Mouse (Mus musculus): Measurements from ENCODE around the gene Tgfb1i1.

The Tgfb1i1 gene

DNA sequence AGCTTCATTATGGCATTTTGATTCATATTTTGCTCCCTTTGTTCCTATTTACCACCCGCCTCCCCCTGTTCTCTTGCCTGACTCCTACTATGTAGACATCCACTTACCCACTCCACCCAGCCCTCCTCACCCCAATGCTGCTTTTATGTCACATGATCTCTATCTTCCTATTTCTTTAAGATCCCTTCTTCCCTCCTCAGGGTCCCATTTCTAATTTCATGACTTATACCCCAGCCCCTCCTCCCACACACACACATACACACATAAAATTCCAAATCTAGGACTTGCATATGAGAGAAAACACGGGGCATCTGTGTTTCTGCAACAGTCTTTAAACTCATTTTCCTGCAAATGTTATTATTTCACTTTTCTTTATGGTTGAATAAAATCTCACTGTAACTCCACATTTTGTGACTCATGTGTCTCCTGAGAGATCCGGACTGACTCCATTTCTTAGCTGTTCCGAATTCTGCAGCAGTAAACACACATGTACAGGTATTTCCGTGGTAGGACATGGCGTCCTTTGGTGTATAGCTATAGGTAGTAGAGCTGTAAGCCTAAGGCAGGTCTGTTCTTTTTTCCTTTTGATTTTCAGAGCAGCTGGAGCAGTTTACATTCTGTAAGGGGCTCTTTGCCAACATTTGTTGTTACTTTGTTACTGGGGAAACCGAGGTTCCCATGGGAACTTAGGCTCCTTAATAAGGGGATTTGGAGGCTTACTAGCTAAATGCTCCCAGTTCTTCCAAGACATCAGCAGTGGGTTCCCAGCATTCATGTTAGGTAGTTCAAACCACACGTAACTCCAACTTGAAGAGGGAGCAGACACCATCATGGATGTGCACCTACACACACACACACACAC lies 52.1 kb downstream of the Tgfb1i1 start:
- no peaks in the 10 kb centered on the region for H3K9me3 ChIP-seq (ENCODE audit: low read length)
- peaks cover 24% of the 10 kb centered on the region for H3K4me1 ChIP-seq (replicated peaks; ENCODE audit: low read depth, low read length)
- H3K27me3 ChIP-seq (ENCODE audit: insufficient read depth, low read length): peaks cover 13% of the 10 kb centered on the region
- H3K4me3 ChIP-seq (replicated peaks; ENCODE audit: low read length): peak overlapping the region; percentile 90
- TF ChIP-seq NANOG (IDR thresholded peaks at IDR 0.05; ENCODE audit: borderline replicate concordance, low read length) (no peak), CTCF (conservative IDR thresholded peaks at IDR 0.05; ENCODE audit: low read length) (no peak), POU5F1 (IDR thresholded peaks at IDR 0.05; ENCODE audit: borderline replicate concordance, low read length) (no peak)
- peaks cover 12% of the 10 kb centered on the region for H3K36me3 ChIP-seq (ENCODE audit: insufficient read depth, low read length)

DNA sequence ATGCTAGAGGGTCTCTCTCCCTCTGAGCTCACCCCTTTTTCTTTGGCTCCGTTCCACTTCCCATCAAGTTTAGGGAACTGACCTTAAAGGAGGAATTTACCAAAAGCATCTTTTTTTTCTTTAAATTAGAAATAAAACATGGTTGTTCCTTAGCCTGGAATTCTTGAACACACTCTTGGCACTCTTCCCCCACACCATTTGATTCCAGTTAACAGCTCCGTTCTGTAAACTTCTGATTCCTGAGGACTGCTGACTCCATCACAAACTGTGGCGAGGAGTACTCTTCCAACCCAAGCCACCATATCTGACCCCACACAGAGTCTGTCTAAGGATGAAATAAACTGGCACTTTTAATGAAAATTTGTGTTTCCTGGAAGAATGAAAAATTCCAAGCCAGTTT lies 54.3 kb downstream of the Tgfb1i1 start:
- TF ChIP-seq NANOG (IDR thresholded peaks at IDR 0.05; ENCODE audit: borderline replicate concordance, low read length) (no peak), POU5F1 (IDR thresholded peaks at IDR 0.05; ENCODE audit: borderline replicate concordance, low read length) (no peak), CTCF (conservative IDR thresholded peaks at IDR 0.05; ENCODE audit: low read length) (no peak)
- Histone ChIP-seq H3K4me3 (replicated peaks; ENCODE audit: low read length) (no peak overlapping the region), H3K36me3 (ENCODE audit: insufficient read depth, low read length) (no peaks in the 10 kb centered on the region)

DNA sequence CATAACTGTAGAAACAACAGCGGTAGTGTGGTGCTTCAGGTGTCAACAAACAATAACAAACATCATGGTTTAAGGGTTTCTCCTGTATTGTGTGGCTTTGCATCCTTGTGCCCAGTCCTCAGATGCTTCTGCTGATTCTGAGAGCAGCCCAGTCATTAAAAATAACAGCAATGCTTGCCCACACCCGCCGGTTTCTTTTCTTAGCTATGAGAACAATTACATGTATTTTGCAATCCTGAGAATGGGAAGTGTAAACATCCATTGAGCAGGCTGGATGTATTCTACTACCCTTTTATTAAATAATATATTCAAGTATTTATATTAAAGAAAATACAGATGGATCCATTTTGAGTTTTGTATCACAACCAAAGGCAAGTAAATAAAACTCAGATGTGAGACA lies 55.5 kb downstream of the Tgfb1i1 start:
- peaks cover 13% of the 10 kb centered on the region for H3K27me3 ChIP-seq (ENCODE audit: insufficient read depth, low read length)
- H3K4me3 ChIP-seq (replicated peaks; ENCODE audit: low read length): no peak overlapping the region
- no peaks in the 10 kb centered on the region for H3K9me3 ChIP-seq (ENCODE audit: low read length)
- no peak for TF ChIP-seq CTCF (conservative IDR thresholded peaks at IDR 0.05; ENCODE audit: low read length)
- TF ChIP-seq POU5F1 (IDR thresholded peaks at IDR 0.05; ENCODE audit: borderline replicate concordance, low read length): no peak
- TF ChIP-seq NANOG (IDR thresholded peaks at IDR 0.05; ENCODE audit: borderline replicate concordance, low read length): no peak
- no peaks in the 10 kb centered on the region for H3K36me3 ChIP-seq (ENCODE audit: insufficient read depth, low read length)
- peaks cover 16% of the 10 kb centered on the region for H3K4me1 ChIP-seq (replicated peaks; ENCODE audit: low read depth, low read length)

More for the DNA sequence above, 54.3 kb downstream of the Tgfb1i1 start:
- H3K27me3 ChIP-seq (ENCODE audit: insufficient read depth, low read length): peaks cover 13% of the 10 kb centered on the region
- no peaks in the 10 kb centered on the region for H3K9me3 ChIP-seq (ENCODE audit: low read length)
- H3K4me1 ChIP-seq (replicated peaks; ENCODE audit: low read depth, low read length): peaks cover 27% of the 10 kb centered on the region

DNA sequence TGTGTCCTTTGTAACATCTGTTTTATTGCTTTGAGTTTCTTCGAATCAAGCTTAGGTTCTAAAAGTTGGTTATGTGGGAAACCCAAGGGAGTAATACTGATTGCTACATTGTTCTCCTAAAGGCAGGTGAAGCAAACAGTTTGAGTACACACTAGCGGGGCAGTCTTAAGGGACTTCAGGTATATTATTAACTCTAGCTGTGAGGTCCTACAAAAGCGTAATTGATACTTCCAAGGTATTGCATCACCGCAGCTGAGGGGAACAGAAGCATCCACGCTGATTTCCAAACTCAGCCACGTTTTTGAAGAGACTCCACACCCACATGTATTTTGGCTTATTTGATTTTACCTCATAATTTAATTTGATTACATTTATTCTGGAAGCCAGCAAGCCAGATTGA lies 57.6 kb downstream of the Tgfb1i1 start:
- Histone ChIP-seq H3K27me3 (ENCODE audit: insufficient read depth, low read length) (peaks cover 6% of the 10 kb centered on the region), H3K4me1 (replicated peaks; ENCODE audit: low read depth, low read length) (peaks cover 4% of the 10 kb centered on the region; the same call in 1 of the 2 replicates), H3K4me3 (replicated peaks; ENCODE audit: low read length) (no peak overlapping the region), H3K9me3 (ENCODE audit: low read length) (no peaks in the 10 kb centered on the region), H3K36me3 (ENCODE audit: insufficient read depth, low read length) (no peaks in the 10 kb centered on the region)
- TF ChIP-seq CTCF (conservative IDR thresholded peaks at IDR 0.05; ENCODE audit: low read length): no peak

DNA sequence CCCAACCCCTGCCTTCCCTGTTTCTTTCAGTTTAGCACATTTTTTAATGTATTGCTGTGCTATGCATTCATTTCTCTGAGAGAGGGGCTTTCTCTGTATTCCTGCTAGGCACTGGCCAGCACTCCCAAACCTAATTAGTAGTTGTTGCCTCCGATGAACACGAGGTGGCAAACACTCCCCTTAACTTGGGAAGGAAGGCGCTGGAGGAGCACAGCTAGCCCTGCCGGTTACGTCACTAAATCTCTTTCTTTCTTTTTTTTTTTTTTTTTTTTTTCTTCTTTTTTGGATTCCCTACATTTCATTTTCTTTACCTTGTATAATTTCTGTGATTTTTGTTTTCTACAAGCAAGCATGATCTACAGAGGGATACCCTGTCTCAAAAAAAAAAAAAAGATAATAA lies 58.3 kb downstream of the Tgfb1i1 start:
- Histone ChIP-seq H3K9me3 (ENCODE audit: low read length) (no peaks in the 10 kb centered on the region), H3K27me3 (ENCODE audit: insufficient read depth, low read length) (peaks cover 6% of the 10 kb centered on the region), H3K4me3 (replicated peaks; ENCODE audit: low read length) (no peak overlapping the region), H3K4me1 (replicated peaks; ENCODE audit: low read depth, low read length) (peaks cover 4% of the 10 kb centered on the region; the same call in 1 of the 2 replicates), H3K36me3 (ENCODE audit: insufficient read depth, low read length) (no peaks in the 10 kb centered on the region)
- TF ChIP-seq POU5F1 (IDR thresholded peaks at IDR 0.05; ENCODE audit: borderline replicate concordance, low read length) (no peak), CTCF (conservative IDR thresholded peaks at IDR 0.05; ENCODE audit: low read length) (no peak; the same call in 1 of the 2 replicates), NANOG (IDR thresholded peaks at IDR 0.05; ENCODE audit: borderline replicate concordance, low read length) (no peak)

Data from E14TG2a.4 (cell line).